Mouse (Mus musculus) limb, embryonic 11.5 days (tissue): Measurements from ENCODE around the gene Nucks1. TPM values are rescaled to one million over a fixed set of nuclear protein-coding genes. Genes with fewer than 3 reads are reported as not detected.
"Not testable (repeated sequence)": the region's sequence is repeated elsewhere in the genome, so short reads cannot be mapped to it uniquely, and the experiment has no call there.

Source experiments
- ATAC-seq: fragments of 200-750 bp; cut with Nextera tagmentation; 2 replicates; pipeline ENCODE4 v1.8.0; 2017; ENCODE audit warnings: low read depth; ENCODE audit not compliant: insufficient number of reproducible peaks, low FRiP score, low TSS enrichment
- DNase-seq: peaks from one replicate; pipeline ENCODE4 v3.0.0-alpha.2; 2015; ENCODE audit warnings: low spot score
- H3K27ac ChIP-seq: fragments of 300-500 bp; sonication (generic); replicated peaks from 2 replicates; pipeline ENCODE4 v1.5.1; 2014; ENCODE audit warnings: low read depth, mild to moderate bottlenecking, low read length
- H3K27me3 ChIP-seq: fragments of 300-500 bp; sonication (generic); 2 replicates; pipeline ENCODE4 v1.6.1; 2014; ENCODE audit warnings: mild to moderate bottlenecking, low read length, mixed read lengths; ENCODE audit not compliant: control insufficient read depth, insufficient read depth
- H3K36me3 ChIP-seq: fragments of 300-500 bp; sonication (generic); 2 replicates; pipeline ENCODE4 v1.6.1; 2014; ENCODE audit warnings: mild to moderate bottlenecking, low read length, moderate library complexity, mixed read lengths; ENCODE audit not compliant: control insufficient read depth, insufficient read depth
- H3K4me1 ChIP-seq: fragments of 300-500 bp; sonication (generic); 2 replicates; pipeline ENCODE4 v1.6.1; 2014; ENCODE audit warnings: low read length, mixed read lengths; ENCODE audit not compliant: control insufficient read depth, insufficient read depth
- H3K4me2 ChIP-seq: fragments of 300-500 bp; sonication (generic); 2 replicates; pipeline ENCODE4 v1.6.1; 2014; ENCODE audit warnings: low read depth, mild to moderate bottlenecking, moderate library complexity; ENCODE audit not compliant: severe bottlenecking
- H3K4me3 ChIP-seq: fragments of 300-500 bp; sonication (generic); 2 replicates; pipeline ENCODE4 v1.5.1; 2014; ENCODE audit warnings: low read depth, low read length
- H3K9ac ChIP-seq: fragments of 300-500 bp; sonication (generic); 2 replicates; pipeline ENCODE4 v1.6.1; 2014; ENCODE audit warnings: mild to moderate bottlenecking, low read length
- H3K9me3 ChIP-seq: fragments of 300-500 bp; sonication (generic); 2 replicates; pipeline ENCODE4 v1.6.1; 2016; ENCODE audit warnings: low read length; ENCODE audit not compliant: control insufficient read depth
- WGBS: fragments of 180-500 bp; shearing (Covaris S2); extraction: QIAGEN DNeasy Blood & Tissue Kit; methylation state at CpG from one replicate; pipeline ENCODE4 v1.1.7; 2014; 5-methylcytosine and 5-hydroxymethylcytosine counted together
- polyA plus RNA-seq: library from polyadenylated mRNA; unstranded; fragments of >200 nt; fragmentation: Nextera tagmentation; extraction: Ambion mirVana; gene quantifications from 2 replicates; pipeline ENCODE4 v1.2.1, GENCODE M21; 2014

Gene Nucks1
- polyA plus RNA-seq, 1 experiment from 2014 or later = 63.4 TPM

GRCm38 (mm10) chr1:131908456-131908855, 1.9 kb upstream of the Nucks1 start:
- Histone ChIP-seq H3K27me3 (no peaks in the 10 kb centered on the region), H3K9me3 (no peaks in the 10 kb centered on the region), H3K4me2 (no peak overlapping the region), H3K27ac (no peak overlapping the region), H3K4me1 (peaks cover 4% of the 10 kb centered on the region; the same call in 1 of the 2 replicates), H3K9ac (no peak overlapping the region), H3K36me3 (0 out of 2 replicates have a peak, but pooled peaks cover 2% of the 10 kb centered on the region), H3K4me3 (no peak overlapping the region)
- ATAC-seq (no peak), DNase-seq (no peak)
- 85% methylated on average over 3 of the region's 3 CpGs for WGBS

- H3K27me3 ChIP-seq, H3K4me2 ChIP-seq, H3K4me1 ChIP-seq, H3K36me3 ChIP-seq, H3K9ac ChIP-seq, H3K27ac ChIP-seq, ATAC-seq, DNase-seq, H3K9me3 ChIP-seq, H3K4me3 ChIP-seq: not testable (repeated sequence)
- 84% methylated on average over 2 of the region's 2 CpGs for WGBS
Observed at GRCm38 (mm10) chr1:131909236-131909635, 1.1 kb upstream of the Nucks1 start.

- Histone ChIP-seq H3K27ac (peak overlapping the region; percentile 97), H3K4me2 (peak overlapping the region; percentile 79), H3K4me1 (peaks cover 4% of the 10 kb centered on the region; the same call in 1 of the 2 replicates), H3K27me3 (no peaks in the 10 kb centered on the region), H3K36me3 (0 out of 2 replicates have a peak, but pooled peaks cover 2% of the 10 kb centered on the region), H3K4me3 (peak overlapping the region; percentile 96), H3K9me3 (no peaks in the 10 kb centered on the region), H3K9ac (peak overlapping the region; percentile 99)
- ATAC-seq = peak; percentile 84
- DNase-seq = peak; percentile 86
- WGBS = under 1% methylated on average over 62 of the region's 88 CpGs
Observed at GRCm38 (mm10) chr1:131910674-131911558, 582 bp downstream of the Nucks1 start.

- Histone ChIP-seq H3K4me3 (no peak overlapping the region), H3K9ac (no peak overlapping the region), H3K36me3 (peaks cover 11% of the 10 kb centered on the region), H3K27ac (no peak overlapping the region), H3K9me3 (no peaks in the 10 kb centered on the region), H3K4me2 (no peak overlapping the region), H3K27me3 (no peaks in the 10 kb centered on the region), H3K4me1 (no peaks in the 10 kb centered on the region)
- no peak for DNase-seq
- WGBS = 88% methylated on average over 6 of the region's 6 CpGs
- no peak for ATAC-seq
Observed at GRCm38 (mm10) chr1:131917634-131918033, 7.3 kb downstream of the Nucks1 start.

- DNase-seq (no peak), ATAC-seq (no peak)
- H3K27ac ChIP-seq = no peak overlapping the region
- no peaks in the 10 kb centered on the region for H3K27me3 ChIP-seq
- no peaks in the 10 kb centered on the region for H3K9me3 ChIP-seq
- no peak overlapping the region for H3K4me3 ChIP-seq
- WGBS = 95% methylated on average over 2 of the region's 2 CpGs
- H3K9ac ChIP-seq = no peak overlapping the region
- no peaks in the 10 kb centered on the region for H3K4me1 ChIP-seq
- no peak overlapping the region for H3K4me2 ChIP-seq
- peaks cover 16% of the 10 kb centered on the region for H3K36me3 ChIP-seq
Observed at GRCm38 (mm10) chr1:131919052-131919451, 8.7 kb downstream of the Nucks1 start.

- no peaks in the 10 kb centered on the region for H3K4me1 ChIP-seq
- DNase-seq (no peak), ATAC-seq (no peak)
- H3K27ac ChIP-seq = no peak overlapping the region
- 97% methylated on average over 3 of the region's 3 CpGs for WGBS
- H3K27me3 ChIP-seq = no peaks in the 10 kb centered on the region
- no peak overlapping the region for H3K4me2 ChIP-seq
- H3K36me3 ChIP-seq = peaks cover 21% of the 10 kb centered on the region
- H3K9ac ChIP-seq = no peak overlapping the region
- H3K9me3 ChIP-seq = no peaks in the 10 kb centered on the region
- no peak overlapping the region for H3K4me3 ChIP-seq
Observed at GRCm38 (mm10) chr1:131922100-131922499, 11.8 kb downstream of the Nucks1 start.

- H3K4me3 ChIP-seq = no peak overlapping the region
- H3K4me1 ChIP-seq = no peaks in the 10 kb centered on the region
- no peak for DNase-seq
- H3K9me3 ChIP-seq = no peaks in the 10 kb centered on the region
- WGBS = 91% methylated on average over 2 of the region's 2 CpGs
- H3K27ac ChIP-seq = no peak overlapping the region
- ATAC-seq = no peak
- no peak overlapping the region for H3K4me2 ChIP-seq
- H3K36me3 ChIP-seq = peaks cover 20% of the 10 kb centered on the region; the same call in 1 of the 2 replicates
- H3K9ac ChIP-seq = no peak overlapping the region
- H3K27me3 ChIP-seq = no peaks in the 10 kb centered on the region
Observed at GRCm38 (mm10) chr1:131933471-131933870, 23.1 kb downstream of the Nucks1 start.

GRCm38 (mm10) chr1:131937659-131938305, 27.4 kb downstream of the Nucks1 start:
- DNase-seq (peak; percentile 76), ATAC-seq (0 out of 2 replicates have a peak, but pooled peaks have one; percentile 44)
- Histone ChIP-seq H3K4me3 (no peak overlapping the region), H3K9me3 (no peaks in the 10 kb centered on the region), H3K4me1 (no peaks in the 10 kb centered on the region), H3K9ac (no peak overlapping the region), H3K4me2 (no peak overlapping the region), H3K36me3 (peaks cover 4% of the 10 kb centered on the region; the same call in 1 of the 2 replicates), H3K27ac (no peak overlapping the region), H3K27me3 (no peaks in the 10 kb centered on the region)
- WGBS = 73% methylated on average over 6 of the region's 6 CpGs
